Comparison of ENCODE assay signal across 13 mouse cellular contexts in genomic region chr7:107690426-107691221, GRCm38 (mm10).
A peak's percentile ranks its signal among the peaks of the same experiment; 100 is the strongest.
DNase-seq lines count a peak whose midpoint lies in the region; ATAC-seq lines count a peak whose summit lies in the region.
"Had no signal": no experiment of that assay in that cellular context is flagged by ENCODE, and none has a peak within 500 bp of the region (broad histone marks: within the 10 kb centered on the region; RNA-seq: fewer than 3 reads in every experiment).

No protein-coding gene starts in this region.

- DNase-seq in heart, adult 11 months, result peak; percentile 89
- no peak for DNase-seq in heart, adult 8-10 months (ENCODE audit: low spot score)
- DNase-seq in adrenal gland, postnatal 10 days, result peak; percentile 40
- DNase-seq in left cerebral cortex, adult 18-20 months (ENCODE audit: low spot score in 2 of 2), result no peak
- DNase-seq in thymus, postnatal 4 days, result no peak
- DNase-seq: cerebellum, adult 18-20 months; gastrocnemius, postnatal 10 days had no signal

- H3K4me3 ChIP-seq in embryonic facial prominence, embryonic 13.5 days, result no peak overlapping the region
- H3K4me3 ChIP-seq in limb, embryonic 12.5 days (replicated peaks), result no peak overlapping the region
- no peak overlapping the region for H3K4me3 ChIP-seq in forebrain, embryonic 12.5 days (replicated peaks)
- H3K4me3 ChIP-seq: stomach, embryonic 15.5 days had no signal

- 0 out of 2 replicates have a peak, but pooled peaks have one; percentile 7 for ATAC-seq in embryonic facial prominence, embryonic 13.5 days (ENCODE audit: insufficient number of reproducible peaks, insufficient read depth, low FRiP score, low TSS enrichment, low read depth)
- ATAC-seq in limb, embryonic 12.5 days (ENCODE audit: insufficient number of reproducible peaks, insufficient read depth, low FRiP score, low TSS enrichment, low read depth), result peak; percentile 72; the same call in 1 of the 2 replicates
- no peak for ATAC-seq in forebrain, embryonic 12.5 days (ENCODE audit: low FRiP score)
- ATAC-seq: midbrain, embryonic 16.5 days had no signal

- H3K9ac ChIP-seq in embryonic facial prominence, embryonic 13.5 days, result no peak overlapping the region
- no peak overlapping the region for H3K9ac ChIP-seq in limb, embryonic 12.5 days (replicated peaks)
- no peak overlapping the region for H3K9ac ChIP-seq in forebrain, embryonic 12.5 days
- H3K9ac ChIP-seq: liver, embryonic 14.5 days; stomach, embryonic 15.5 days had no signal

- H3K9me3 ChIP-seq in embryonic facial prominence, embryonic 13.5 days, result no peaks in the 10 kb centered on the region
- no peaks in the 10 kb centered on the region for H3K9me3 ChIP-seq in limb, embryonic 12.5 days
- no peaks in the 10 kb centered on the region for H3K9me3 ChIP-seq in forebrain, embryonic 12.5 days
- H3K9me3 ChIP-seq: stomach, embryonic 15.5 days had no signal

- peaks cover 2% of the 10 kb centered on the region; the same call in 1 of the 2 replicates for H3K36me3 ChIP-seq in embryonic facial prominence, embryonic 13.5 days
- H3K36me3 ChIP-seq in limb, embryonic 12.5 days, result no peaks in the 10 kb centered on the region; the same call in 1 of the 2 replicates
- no peaks in the 10 kb centered on the region for H3K36me3 ChIP-seq in forebrain, embryonic 12.5 days (replicated peaks)
- H3K36me3 ChIP-seq: stomach, embryonic 15.5 days had no signal

- peak overlapping the region; percentile 24 for H3K4me2 ChIP-seq in embryonic facial prominence, embryonic 13.5 days
- H3K4me2 ChIP-seq in limb, embryonic 12.5 days, result peak overlapping the region; percentile 34
- no peak overlapping the region for H3K4me2 ChIP-seq in forebrain, embryonic 12.5 days
- H3K4me2 ChIP-seq: stomach, embryonic 15.5 days had no signal

- peaks cover 32% of the 10 kb centered on the region for H3K4me1 ChIP-seq in embryonic facial prominence, embryonic 13.5 days
- peaks cover 43% of the 10 kb centered on the region for H3K4me1 ChIP-seq in limb, embryonic 12.5 days (replicated peaks)
- peaks cover 7% of the 10 kb centered on the region for H3K4me1 ChIP-seq in forebrain, embryonic 12.5 days

- no peaks in the 10 kb centered on the region for H3K27me3 ChIP-seq in embryonic facial prominence, embryonic 13.5 days
- no peaks in the 10 kb centered on the region for H3K27me3 ChIP-seq in limb, embryonic 12.5 days
- no peaks in the 10 kb centered on the region for H3K27me3 ChIP-seq in forebrain, embryonic 12.5 days
- H3K27me3 ChIP-seq: stomach, embryonic 15.5 days had no signal

- peak overlapping the region; percentile 77 for H3K27ac ChIP-seq in embryonic facial prominence, embryonic 13.5 days
- peak overlapping the region; percentile 88 for H3K27ac ChIP-seq in limb, embryonic 12.5 days
- H3K27ac ChIP-seq in forebrain, embryonic 12.5 days, result no peak overlapping the region
- H3K27ac ChIP-seq: liver, embryonic 14.5 days; stomach, embryonic 15.5 days had no signal

- WGBS in embryonic facial prominence, embryonic 13.5 days, result 13% methylated on average over 17 of the region's 17 CpGs
- 4% methylated on average over 17 of the region's 17 CpGs for WGBS in limb, embryonic 12.5 days
- 42% methylated on average over 17 of the region's 17 CpGs for WGBS in forebrain, embryonic 12.5 days

Comparison
In these comparisons a context has a peak if more than half of its experiments do, and no peak if none do; other contexts are left out.
1. DNase-seq: peak in heart, adult 11 months (single experiment) and adrenal gland, postnatal 10 days (single experiment); none in heart, adult 8-10 months (single experiment), left cerebral cortex, adult 18-20 months (0 of 2) and thymus, postnatal 4 days (single experiment).